Mouse (Mus musculus): Measurements from ENCODE around the gene Atp8a1.

DNA sequence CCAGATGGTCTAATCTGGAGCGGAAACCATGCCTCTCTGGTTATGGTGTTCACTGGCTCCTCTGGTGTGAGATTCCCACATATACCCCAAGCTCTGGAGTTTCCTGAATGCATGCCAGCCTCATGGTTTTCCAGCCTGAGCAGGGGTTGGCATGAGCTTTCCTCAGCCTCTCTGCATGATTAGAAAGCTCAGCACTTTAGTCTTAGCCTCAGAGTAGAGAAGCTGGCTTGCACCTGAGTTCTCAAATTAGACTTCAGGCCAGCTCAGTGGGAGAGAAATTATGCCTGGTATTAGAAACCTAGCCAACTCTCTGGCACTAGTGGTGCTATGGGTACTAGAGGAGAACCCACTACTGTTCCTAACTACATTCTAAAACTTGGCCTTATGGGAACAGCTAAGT is 111.5 kb downstream of the Atp8a1 start:
- TF ChIP-seq CTCF (IDR thresholded peaks at IDR 0.05; ENCODE audit: low read depth) (no peak), EP300 (optimal IDR thresholded peaks at IDR 0.05) (no peak)
